Mouse (Mus musculus) gastrocnemius, adult 18-20 months (tissue): ENCODE results near the gene Bmper. TPM values are rescaled to one million over a fixed set of nuclear protein-coding genes. Genes with fewer than 3 reads are reported as not detected.

Source experiments
- DNase-seq: peaks from one replicate; pipeline ENCODE4 v3.0.0; 2021; ENCODE audit warnings: low spot score
- total RNA-seq, 2 experiments: library from RNA; stranded (reverse); gene quantifications; 2 replicates each; pipeline ENCODE4 v1.2.3; 2021

Gene Bmper
- total RNA-seq, 2 experiments from 2014 or later: 2.3 to 3.8 TPM

DNA sequence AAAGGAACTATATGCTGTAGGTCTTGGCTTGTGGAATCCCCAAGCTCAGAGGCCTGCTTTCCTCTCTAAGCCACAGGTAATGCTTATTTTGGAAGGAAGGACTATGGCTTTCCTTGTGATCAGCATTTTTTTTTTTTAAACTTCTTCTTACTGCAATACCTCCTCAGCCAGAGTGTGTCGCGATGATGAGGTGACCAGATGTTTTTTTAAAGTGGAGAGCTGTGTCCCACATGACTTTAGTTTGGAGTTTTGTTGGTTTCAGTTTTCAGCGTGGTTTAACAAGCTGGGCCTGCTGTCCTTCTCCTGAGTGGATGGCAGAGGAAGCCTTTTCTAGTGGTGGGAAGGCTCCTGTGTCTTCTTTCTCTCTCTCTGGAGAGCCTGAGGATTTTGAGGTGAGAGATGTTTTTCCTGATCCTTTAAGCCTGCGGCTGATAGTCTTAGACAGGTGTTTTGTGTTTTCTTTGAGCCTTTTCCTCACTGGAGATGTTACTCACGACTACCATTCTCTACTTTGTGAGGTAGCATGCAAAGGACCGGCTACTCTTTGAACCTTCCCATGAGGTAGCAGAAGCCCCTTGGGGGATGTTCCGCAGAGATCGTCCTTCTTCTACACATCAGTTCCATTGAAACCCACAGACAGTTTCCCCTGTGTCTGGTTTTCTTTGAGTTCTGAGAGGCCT, 74.8 kb downstream of the Bmper start:
- DNase-seq: no peak

DNA sequence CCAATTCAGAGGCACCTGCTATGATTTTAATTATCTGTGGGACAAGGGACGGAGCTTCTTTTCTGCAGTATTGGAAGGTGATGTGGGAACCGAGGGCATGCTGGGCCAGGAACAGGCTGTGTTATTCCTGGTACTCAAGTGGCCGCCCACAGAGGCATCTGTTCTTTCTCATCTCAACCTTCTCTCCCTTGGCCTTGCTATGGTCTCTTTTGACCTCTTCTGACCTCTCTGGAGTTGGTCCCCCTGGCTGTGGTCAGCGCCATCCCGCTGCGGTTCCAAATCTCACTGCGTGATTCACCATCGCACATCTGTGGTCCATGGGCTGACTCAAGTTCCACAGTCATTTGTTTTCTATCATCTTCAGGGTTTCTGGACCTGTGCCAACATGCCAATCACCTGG, 77.5 kb downstream of the Bmper start:
- peak; percentile 44 for DNase-seq

DNA sequence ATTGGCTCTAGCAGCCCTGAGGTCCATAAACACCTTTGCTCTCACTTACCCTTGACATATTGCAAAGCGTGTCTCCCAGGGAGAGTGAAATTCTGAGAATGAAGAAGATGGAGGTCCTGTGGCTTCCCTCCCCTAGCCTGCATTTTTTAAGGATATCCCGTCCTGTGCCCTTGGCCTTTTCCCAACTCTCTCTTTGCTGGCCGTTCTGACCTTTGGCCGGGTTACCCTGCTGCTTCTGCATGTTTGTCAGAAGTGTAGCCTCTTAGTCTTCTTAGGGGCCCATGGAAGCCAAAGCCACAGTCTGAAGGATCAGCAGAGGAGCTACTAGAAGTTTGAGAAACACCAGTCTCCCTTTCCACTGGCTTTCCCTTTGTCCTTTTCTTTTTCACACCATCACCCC, 82.8 kb downstream of the Bmper start:
- DNase-seq: peak; percentile 23

DNA sequence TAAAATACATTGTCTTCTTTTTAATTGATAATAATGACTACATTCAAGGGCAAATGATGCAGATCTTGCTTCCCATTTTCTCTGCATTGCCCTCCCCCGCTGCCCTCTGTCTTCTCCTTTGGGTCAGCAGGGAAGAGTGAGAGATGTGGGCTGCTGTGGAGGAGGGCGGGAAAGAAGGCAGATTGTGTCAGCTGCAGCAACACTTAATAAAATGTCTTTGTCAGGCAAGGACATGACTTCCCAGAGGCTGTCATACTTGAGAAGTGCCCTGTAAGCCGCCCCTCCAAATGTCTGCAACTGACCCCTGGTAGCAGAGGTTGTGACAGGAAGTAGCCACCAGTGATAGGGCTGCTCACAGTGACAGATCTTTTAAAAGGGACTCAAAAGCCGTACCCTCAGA, 83.3 kb downstream of the Bmper start:
- DNase-seq: no peak

DNA sequence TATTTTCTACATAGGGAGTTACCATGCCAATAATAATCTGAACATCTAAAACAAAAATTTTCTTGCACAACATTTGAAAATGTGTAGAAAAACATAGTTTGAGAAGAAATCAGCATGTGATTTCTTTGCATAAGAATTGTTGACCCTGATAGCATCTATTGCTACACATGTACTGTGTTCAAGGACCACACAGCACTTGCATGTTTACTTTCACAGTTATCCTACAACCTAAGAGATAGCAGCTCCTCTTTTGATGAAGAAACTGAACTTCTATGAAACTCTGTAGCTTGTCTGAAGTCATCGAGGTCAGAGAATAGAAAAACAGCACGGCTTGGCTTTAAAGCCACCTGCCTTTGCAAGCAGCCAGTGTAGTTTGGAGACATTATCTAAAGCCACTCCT, 85.0 kb downstream of the Bmper start:
- DNase-seq: no peak

DNA sequence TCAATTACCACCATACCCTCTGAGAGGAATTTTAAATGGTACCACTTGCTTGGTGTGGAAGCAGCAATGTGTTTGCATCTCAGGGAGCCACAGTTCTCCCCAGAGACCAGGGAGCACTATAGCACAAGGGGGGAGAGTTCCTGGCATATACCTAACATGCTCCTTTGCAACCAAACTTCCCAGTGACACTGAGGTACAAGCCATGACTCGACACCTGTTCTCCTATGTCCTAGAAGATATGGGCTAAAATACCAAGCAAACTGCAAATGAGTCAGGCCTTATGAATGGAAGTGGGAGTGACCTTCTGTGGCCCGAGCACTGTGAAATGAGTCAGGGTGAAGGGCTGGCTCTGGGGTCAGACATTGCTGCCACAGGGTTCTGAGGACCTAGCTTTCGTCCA, 88.1 kb downstream of the Bmper start:
- DNase-seq: no peak

DNA sequence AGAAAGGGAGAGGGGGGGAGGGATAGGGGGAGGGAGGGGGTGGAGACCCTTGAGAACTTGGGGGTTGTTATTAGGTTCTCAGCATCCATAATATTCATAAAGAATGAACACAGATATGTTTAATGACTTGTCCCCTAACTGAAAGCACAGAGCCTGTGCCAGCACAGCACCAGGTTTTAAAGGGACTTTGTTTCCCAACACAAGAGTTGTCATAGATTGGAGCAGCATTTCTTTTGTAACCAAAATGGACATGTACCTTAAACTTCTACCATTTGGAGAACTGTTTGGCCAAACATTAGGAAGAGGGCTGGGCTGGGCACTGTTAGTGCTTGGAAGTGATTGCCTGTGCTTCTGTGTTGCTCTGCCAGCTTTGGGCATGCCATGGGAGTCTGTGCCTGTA, 89.1 kb downstream of the Bmper start:
- no peak for DNase-seq

DNA sequence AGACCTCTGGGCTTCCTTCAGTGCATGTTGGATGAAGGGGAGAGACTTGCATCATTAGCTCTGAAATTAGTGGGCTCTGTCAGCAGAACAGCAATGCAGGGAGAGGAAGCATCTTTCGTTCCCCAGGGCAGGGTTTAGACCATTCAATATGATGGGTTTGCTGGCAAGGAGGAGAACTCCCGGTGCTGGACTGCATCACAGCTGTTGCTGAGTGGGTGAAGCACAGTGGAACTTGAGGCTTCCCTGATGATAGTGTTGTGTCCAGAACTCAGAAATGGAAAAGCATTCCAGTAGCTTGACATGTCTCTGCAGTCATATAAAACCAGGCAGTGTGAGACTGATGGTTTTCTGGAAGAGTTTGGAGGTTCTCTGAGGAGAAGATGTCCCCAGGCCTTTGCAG, 90.0 kb downstream of the Bmper start:
- peak; percentile 24 for DNase-seq

DNA sequence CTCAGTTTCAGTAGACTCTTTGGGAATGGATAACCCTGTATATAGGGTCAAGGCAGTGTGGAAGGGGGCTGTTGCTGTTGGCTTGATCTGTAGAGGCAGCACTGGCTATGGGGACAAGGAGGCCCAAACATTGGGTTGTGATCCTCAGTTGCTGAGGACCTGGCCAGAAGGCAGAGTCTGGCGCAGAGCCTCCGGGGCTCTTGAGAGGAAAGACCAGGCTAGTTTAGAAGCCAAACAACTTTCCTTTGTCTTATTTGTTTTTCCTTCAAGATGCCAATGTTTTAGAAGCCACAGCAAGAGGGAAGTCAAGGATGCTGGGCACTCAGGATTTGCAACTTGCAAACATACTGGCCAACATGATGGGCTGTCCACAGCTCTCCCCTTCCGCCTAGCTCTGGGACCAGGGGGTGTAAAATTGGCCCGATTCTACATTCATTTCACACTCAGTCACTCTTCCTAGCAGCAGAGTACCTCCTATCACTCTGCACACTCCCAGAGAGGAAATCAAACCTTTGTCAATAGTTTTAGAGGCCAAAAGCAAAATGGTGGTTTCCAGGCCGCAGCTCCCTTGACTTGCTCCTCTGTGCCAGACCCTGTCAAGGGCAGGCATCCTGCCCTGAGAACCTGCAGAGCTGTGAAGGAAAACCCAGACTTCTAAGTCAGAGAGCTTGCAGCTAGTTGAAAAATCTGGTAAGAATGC, 92.9 kb downstream of the Bmper start:
- no peak for DNase-seq

DNA sequence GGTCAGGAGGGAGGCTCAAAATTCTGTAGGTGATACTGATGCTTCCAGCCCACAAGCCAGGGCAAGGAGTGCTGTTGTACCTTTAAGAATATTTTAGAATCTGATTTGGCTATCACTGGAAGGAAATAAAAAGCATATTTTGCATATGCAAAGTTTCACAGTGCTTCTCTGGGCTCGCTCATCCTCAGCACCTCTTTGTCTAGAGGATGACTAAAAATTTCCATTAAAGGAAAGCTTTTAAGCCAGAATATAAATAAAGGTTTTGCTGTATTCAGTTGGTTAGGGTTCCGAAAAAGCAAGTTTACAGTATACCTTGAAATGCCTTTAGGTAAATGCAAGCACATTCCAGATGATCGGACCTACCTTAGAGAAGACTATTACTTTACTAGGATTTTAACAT, 105.0 kb downstream of the Bmper start:
- no peak for DNase-seq

DNA sequence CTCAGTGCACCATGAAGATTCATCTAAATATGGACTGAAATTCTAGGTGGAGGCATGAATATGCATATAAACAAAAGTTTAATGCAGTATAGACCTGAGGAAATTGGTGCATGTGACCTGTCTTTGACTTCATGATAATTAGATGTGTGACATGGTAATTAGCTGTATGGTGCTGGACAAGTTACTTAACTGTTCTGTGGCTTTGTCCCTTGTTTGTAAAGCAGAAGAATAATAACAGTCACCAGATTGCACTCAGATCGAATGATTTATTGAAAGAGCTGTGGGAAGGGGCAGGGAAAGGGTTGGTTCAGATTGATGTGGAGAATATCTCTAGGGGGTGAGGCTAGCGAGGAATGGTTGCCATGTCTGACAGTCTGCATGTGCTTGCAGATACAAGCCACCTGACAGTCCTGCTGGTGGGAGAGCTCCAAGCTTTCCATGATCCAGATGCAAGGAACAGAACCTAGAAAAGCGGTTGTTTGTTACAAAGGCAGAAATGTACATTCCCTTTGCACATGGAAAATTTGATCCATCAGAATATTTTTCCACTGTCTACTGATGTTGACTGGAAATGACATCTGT, 110.3 kb downstream of the Bmper start:
- no peak for DNase-seq

DNA sequence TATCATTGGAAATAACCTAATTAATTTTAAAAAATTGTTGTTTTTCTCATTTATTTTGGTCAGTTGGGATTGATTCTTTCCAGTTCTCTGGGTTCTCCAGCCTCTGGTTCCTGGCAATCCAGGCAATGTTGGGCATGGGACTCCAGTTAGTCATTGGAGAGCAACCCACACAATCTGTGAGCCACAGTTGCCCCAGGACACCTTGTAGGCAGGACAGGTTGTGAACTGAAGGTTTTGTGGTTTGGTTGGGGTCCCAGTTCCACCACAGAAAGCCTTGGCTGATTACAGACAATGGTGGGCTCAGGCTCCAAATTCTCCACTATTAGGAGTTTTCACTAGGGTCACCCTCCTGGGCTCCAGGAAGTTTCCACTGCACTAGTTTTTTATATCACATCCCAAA, 117.7 kb downstream of the Bmper start:
- DNase-seq: no peak

DNA sequence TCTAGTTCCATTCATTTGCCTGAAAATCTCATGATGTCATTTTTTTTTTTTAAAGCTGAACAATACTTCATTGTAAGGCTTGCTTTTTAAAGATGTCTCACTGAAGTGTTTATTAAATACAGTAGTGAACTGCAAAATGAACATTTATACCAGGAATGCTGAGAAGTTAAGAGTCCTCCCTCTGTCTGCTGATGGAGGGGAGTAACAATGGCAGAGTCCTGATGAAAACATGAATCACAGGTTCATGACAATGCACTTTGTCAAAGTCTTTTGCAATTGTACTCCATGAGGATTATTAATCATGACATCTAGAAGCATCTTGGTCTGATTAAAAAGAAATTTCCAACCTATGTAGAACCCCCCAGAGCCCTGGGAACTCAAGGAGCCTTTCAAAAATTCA, 118.4 kb downstream of the Bmper start:
- DNase-seq: no peak

DNA sequence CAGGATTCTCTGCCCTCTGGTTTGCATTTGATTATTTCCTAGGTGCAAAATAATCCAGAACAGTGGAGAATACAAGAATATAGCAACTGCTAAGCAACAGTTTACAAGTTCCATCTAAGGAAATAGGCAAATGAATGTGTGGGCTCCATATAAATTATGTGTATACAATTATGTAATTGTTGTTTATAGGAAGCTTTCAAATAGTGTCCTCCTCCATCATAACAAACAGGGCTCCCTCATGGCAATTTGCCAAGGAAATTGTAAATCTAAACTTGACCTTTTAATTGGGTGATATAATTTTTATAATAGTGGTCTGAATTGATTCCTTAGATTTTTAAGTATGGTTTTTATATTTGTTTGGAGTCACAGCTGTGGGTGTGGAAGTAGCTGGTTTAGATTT, 121.5 kb downstream of the Bmper start:
- no peak for DNase-seq

DNA sequence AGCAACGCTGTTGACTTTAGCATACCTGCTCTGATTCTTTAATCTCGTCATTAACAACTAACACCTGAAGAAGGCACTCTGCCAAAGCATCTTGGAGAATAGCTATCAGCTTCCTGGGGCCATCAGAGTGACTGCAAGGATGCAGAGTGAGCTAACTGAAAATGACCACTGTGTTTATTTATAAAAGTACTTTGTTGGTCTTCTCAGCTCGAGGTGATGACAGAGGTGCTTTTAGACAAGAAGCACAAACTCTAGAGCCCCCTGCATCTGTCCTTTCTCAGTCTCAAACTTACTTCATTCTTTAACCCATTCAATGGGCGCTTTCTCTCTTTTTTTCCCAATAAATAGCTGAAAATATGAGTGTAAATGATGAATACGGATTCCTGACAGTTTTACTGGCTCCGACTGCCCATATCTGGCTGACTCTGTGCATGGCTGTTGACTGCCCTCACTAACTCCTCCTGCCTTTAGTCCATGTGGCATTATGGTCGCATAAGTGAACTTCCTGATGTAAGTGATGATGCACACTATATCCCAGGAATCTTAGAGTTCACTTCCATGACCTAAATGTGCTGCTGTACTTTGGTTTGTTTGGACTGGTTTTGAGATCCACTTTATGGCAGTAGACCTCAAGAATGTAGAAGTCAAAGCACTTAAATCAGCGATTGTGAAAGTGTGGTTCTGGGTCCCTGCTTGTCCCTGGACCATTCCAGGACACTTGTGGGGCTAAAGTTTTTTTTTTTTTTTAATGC, 122.4 kb downstream of the Bmper start:
- no peak for DNase-seq

DNA sequence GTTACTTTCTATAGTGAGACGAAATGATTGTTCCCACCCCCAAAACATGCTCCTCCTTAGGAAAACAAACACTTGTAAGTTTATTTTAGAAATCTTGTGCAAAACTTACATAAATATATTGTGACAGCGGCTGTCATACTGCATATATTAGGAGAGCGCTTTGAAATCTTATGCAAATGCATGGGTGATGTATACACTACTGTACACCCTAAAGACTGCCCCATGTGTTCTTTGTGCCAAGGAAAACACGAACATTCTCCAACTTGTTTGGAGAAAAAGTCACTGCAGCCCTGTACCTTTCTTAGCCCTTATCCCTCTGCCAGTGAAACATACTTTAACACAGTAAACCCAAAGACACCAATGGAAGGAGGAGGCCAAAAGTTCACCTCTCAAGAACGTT, 126.7 kb downstream of the Bmper start:
- no peak for DNase-seq

DNA sequence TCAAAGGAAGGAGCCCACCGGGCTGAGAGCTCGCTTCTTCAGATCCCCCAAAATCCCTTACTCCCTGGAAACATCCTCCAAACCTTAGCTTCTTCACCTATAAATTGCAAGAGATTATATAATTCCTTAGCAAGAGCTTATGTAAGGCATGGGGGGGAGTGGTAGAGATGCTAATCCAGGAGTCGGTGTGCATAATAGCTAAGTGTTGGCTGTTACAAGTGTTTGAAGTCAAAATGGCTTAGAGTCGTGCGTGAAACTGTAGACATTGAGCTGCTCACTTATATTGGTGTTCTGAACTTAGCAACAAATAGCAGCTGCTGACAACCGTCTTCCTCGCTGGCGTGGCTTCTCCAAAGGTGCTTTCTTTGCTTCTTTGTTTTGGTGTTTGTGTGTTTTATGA, 128.5 kb downstream of the Bmper start:
- DNase-seq: no peak

DNA sequence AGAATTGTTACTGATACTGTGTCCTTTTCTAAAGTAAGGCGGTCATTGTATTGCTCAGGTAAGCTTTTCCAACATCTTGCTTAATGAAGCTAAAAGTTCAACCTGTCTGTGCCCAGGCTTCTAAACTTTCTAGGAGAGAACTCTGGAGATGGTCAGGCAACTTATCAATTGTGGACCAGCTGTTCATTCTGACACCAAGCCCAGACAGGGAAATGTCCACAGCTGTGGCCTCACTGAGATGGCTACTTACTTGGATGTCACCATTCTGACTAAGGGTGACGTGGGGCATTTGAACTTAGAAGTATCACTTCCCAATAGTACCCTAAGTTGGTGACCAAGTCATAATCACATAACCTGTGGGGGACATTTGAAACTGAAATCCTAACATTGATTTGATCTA, 129.5 kb downstream of the Bmper start:
- no peak for DNase-seq

DNA sequence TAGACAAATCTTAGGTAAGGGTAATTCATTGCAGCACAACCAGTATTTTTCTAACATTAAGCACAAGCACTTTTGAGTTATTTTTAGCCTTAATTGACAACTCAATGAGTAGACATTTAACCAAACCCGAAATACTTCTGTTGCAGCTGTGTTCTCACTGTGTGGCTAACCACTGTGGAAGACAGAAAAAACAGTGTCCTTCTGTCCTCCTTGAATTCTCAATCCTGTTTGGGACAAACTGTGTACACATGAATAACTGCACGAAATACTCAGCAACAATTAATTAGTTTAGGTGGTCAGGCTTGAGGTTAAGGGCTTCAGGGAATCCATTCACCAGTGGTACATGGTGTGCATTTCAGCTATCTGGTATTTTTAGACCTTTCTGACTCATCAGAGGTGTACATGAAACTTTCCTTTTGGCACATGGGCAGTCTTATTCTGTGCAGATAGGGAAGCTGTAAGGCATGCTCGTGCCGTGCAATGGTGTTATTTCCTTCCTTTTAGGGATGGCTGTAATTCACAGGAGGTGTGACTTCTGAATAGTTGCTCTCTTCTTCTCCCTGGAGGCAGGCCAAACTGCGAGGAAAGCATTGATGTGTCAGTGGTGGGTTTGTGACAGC, 131.4 kb downstream of the Bmper start:
- DNase-seq: no peak

DNA sequence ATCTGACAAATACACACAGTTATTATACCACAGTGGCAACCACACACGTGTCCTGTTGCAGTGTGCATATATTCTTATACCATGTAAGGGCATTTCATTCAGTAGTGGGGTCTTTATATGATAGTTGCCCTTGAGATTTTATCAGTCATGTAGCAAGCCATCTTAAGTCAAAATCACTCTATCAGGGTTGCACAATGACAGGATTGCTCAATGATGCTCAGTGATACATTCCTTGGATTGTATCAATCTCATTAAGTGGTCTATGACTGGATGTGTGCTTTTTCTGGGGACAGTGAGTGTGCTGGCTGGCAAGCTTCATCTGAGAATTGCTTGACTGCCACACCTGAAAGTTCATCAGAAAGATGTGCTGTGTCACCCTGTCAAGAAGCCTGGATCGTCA, 135.2 kb downstream of the Bmper start:
- no peak for DNase-seq

DNA sequence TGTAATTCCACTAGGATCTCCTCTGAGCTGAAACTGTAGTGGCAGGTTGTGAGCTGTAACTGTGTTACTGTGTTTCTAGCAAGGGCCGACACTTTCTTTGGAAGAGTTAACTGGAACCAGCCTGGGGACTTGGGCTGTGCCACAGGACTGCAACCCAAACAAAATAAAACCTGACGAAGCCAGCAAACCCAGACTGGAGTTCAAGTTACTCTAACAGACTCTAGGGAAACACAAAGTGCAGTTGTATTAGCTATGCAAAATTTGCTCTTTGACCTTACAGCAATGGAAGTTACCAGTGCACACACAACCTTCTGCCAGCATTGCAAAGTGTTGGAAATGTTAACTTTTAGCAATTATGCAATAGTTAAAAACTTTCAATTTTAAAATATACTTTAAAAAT, 140.3 kb downstream of the Bmper start:
- no peak for DNase-seq

DNA sequence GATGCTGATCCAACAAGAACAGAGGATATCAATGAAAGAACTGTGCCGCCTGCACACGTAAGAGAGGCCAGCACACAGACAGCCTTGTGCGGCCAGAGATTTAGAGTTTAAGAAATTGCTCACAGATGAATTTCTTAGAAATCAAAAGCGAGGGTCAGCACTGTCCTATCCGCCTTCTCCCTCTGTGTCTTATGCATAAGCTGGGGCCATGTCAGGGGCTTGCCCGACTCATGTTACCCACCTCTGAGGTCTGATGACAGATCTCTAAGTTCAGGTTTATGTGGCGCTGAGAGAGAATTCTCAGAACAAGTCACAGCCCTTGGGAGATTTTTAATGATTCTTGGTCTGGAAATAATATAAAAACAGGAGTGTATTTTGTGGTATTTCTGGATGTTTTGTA, 140.7 kb downstream of the Bmper start:
- no peak for DNase-seq
